Mouse (Mus musculus): Measurements from ENCODE around the gene Gm4881. TPM values are rescaled to one million over a fixed set of nuclear protein-coding genes. Genes with fewer than 3 reads are reported as not detected.

The Gm4881 gene
- polyA plus RNA-seq, 1 experiment = 1.6 TPM

DNA sequence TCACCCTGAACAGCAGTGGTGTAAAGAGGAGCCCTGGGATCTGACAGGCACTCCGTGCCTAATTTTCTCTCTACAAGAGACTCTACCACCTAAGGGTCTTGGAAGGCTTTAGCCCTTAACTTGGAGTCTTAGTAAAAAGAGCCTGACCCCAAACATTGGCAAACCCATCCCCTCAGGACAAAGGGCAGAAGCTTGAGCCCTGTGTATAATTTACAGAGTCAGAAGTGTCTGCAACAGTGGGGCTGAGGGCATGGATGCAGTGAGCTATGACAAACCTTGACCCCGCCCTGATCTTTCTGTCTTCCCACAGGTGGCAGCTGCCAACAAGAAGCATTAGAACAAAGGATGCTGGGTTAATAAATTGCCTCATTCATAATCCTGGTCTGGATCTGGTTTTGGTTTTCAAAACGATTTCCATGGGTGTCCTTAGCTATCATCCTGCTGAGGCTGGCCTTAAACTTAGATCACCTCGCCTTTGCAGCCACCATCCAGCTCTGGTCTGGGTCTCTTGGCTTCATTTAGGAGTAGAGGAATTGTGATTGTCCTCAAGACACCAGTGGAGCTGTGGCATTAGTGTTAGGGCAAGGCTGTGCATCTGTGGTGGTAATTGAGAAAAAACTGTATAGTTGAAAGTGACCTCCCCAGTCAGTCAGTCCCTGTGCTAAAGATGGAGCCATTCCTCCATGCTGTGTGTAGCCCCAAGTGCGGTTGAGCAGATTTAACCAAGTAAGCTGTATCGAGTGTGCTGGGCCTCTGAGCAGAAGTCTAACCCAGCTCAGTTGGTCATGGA lies 54.7 kb downstream of the Gm4881 start:
- Histone ChIP-seq H3K27me3 (ENCODE audit: control insufficient read depth, insufficient read depth, low read length) (no peaks in the 10 kb centered on the region), H3K4me3 (ENCODE audit: control insufficient read depth, low read depth, low read length) (no peak overlapping the region), H3K36me3 (ENCODE audit: control insufficient read depth, insufficient read depth, low read length) (peaks cover 3% of the 10 kb centered on the region; the same call in 1 of the 2 replicates), H3K27ac (ENCODE audit: control insufficient read depth, insufficient read depth, low read depth, low read length) (no peak overlapping the region), H3K4me1 (ENCODE audit: control insufficient read depth, insufficient read depth, low read length) (peaks cover 9% of the 10 kb centered on the region)
- TF ChIP-seq POLR2A (IDR thresholded peaks at IDR 0.05; ENCODE audit: control insufficient read depth, low read depth, low read length) (no peak), CTCF (IDR thresholded peaks at IDR 0.05; ENCODE audit: control insufficient read depth, insufficient read depth, insufficient replicate concordance, low read depth, low read length) (no peak)

DNA sequence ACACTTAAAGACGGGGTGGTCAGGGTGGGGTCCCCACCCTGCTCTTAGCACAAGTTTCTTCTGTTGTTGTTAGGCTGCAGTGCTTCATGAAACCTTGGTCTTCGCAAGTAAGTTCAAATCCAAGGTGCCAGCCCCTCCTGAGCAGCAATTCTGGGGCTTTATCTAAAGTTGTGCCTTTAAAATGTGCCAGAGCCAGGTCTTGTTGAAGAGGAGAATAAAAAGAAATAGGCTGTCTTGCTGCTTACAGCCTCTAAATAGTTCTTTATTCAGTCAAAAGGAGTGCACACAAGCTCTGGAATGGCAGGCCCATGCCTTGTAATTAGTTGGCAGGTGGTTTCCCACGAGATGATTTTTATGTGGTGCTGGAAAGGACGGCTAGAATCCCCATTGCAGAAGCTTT lies 57.2 kb downstream of the Gm4881 start:
- peaks cover 9% of the 10 kb centered on the region for H3K4me1 ChIP-seq (ENCODE audit: control insufficient read depth, insufficient read depth, low read length)
- H3K36me3 ChIP-seq (ENCODE audit: control insufficient read depth, insufficient read depth, low read length) = peaks cover 3% of the 10 kb centered on the region; the same call in 1 of the 2 replicates
- TF ChIP-seq POLR2A (IDR thresholded peaks at IDR 0.05; ENCODE audit: control insufficient read depth, low read depth, low read length) (no peak), CTCF (IDR thresholded peaks at IDR 0.05; ENCODE audit: control insufficient read depth, insufficient read depth, insufficient replicate concordance, low read depth, low read length) (no peak)
- no peak overlapping the region for H3K4me3 ChIP-seq (ENCODE audit: control insufficient read depth, low read depth, low read length)
- no peaks in the 10 kb centered on the region for H3K27me3 ChIP-seq (ENCODE audit: control insufficient read depth, insufficient read depth, low read length)
- H3K27ac ChIP-seq (ENCODE audit: control insufficient read depth, insufficient read depth, low read depth, low read length) = no peak overlapping the region

DNA sequence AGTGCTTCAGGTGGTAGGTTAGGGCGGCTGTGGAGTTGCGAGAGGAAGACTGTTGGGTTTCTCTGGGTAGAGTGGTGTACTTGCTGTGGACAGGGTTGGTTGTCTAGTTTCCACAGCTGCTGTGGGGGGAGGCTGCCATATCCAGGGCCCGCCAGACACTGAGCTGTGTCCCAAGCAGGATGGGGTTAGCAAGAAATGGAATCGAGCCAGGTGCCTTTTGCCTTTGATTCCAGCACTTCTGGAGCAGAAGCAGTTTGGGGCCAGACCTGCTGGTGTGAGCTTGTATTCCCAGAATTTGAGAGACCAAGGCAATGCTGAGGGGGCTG lies 58.0 kb downstream of the Gm4881 start:
- Histone ChIP-seq H3K4me1 (ENCODE audit: control insufficient read depth, insufficient read depth, low read length) (peaks cover 9% of the 10 kb centered on the region), H3K27ac (ENCODE audit: control insufficient read depth, insufficient read depth, low read depth, low read length) (no peak overlapping the region), H3K4me3 (ENCODE audit: control insufficient read depth, low read depth, low read length) (no peak overlapping the region), H3K27me3 (ENCODE audit: control insufficient read depth, insufficient read depth, low read length) (no peaks in the 10 kb centered on the region), H3K36me3 (ENCODE audit: control insufficient read depth, insufficient read depth, low read length) (peaks cover 3% of the 10 kb centered on the region; the same call in 1 of the 2 replicates)
- TF ChIP-seq CTCF (IDR thresholded peaks at IDR 0.05; ENCODE audit: control insufficient read depth, insufficient read depth, insufficient replicate concordance, low read depth, low read length) (no peak), POLR2A (IDR thresholded peaks at IDR 0.05; ENCODE audit: control insufficient read depth, low read depth, low read length) (no peak)

DNA sequence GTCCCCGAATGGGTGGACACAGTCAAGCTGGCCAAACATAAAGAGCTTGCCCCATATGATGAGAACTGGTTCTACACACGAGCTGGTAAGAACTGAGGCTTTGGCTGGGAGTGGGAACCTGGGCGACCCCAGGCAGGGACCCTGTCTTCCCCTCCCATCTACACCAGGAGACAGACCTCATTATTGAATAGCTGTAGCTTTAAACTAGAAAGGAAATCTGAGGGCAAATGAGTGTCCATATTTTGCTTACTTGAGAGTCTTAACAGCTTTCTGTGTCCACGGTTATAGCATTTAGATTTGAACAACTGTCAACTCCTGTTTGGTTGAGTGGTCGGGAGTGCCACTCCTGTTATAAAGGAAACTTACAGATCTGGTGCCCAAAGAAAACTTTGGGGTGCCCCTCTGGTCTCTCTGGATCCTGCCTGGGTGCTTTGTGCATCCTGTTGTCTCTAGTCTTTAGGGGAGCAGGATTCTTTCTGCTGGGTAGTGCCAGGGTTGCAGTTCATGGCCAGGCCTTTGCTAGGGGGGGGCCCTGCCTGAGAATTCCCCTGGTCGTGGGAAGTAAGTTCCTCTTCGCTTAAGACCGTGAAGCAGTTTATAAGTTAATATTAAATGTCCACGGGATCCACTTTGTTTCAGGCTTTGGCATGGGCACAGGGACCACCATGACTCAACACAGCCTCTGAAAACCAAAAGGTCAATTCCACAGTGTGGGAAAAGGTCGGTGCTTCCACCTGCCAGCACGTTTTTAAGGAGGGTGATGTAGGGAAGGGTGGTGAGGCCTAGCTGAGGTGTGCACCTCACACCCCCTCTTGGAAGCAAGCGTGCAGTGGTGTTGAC lies 58.6 kb downstream of the Gm4881 start:
- Histone ChIP-seq H3K4me3 (ENCODE audit: control insufficient read depth, low read depth, low read length) (peak overlapping the region; percentile 90; the same call in 1 of the 2 replicates), H3K27ac (ENCODE audit: control insufficient read depth, insufficient read depth, low read depth, low read length) (no peak overlapping the region), H3K4me1 (ENCODE audit: control insufficient read depth, insufficient read depth, low read length) (peaks cover 9% of the 10 kb centered on the region), H3K27me3 (ENCODE audit: control insufficient read depth, insufficient read depth, low read length) (no peaks in the 10 kb centered on the region), H3K36me3 (ENCODE audit: control insufficient read depth, insufficient read depth, low read length) (peaks cover 3% of the 10 kb centered on the region; the same call in 1 of the 2 replicates)
- TF ChIP-seq POLR2A (IDR thresholded peaks at IDR 0.05; ENCODE audit: control insufficient read depth, low read depth, low read length) = peak; percentile 9; the same call in 1 of the 2 replicates
- TF ChIP-seq CTCF (IDR thresholded peaks at IDR 0.05; ENCODE audit: control insufficient read depth, insufficient read depth, insufficient replicate concordance, low read depth, low read length) = no peak

DNA sequence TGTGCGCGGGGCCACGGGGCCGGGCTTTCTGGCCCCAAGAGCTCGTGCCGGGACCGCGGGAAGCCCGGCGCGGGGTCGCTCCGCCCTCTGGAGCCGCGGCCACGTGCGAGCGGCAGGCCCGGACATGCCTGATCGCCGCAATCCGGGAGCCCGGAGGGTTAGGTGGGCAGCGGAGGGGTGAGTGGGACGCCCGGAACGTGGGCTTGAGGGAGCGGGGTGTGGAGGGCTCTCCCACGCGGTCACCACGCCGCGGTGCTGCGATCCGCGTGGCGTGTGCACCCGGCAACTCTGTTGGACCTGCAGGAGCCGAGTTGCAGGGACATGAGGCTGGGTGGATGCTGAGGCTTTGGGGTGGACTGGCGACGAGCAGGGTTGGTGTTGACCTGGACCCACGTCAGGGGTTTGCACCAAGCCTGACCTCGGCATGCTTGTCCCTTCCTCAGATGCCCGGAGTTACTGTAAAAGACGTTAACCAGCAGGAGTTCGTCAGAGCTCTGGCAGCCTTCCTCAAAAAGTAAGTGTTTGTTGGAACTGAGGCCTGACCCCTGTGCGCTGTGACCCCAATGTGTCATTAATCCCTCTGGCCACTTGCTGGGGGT lies 59.5 kb downstream of the Gm4881 start:
- no peaks in the 10 kb centered on the region for H3K27me3 ChIP-seq (ENCODE audit: control insufficient read depth, insufficient read depth, low read length)
- H3K4me1 ChIP-seq (ENCODE audit: control insufficient read depth, insufficient read depth, low read length) = peaks cover 9% of the 10 kb centered on the region
- peak overlapping the region; percentile 90 for H3K4me3 ChIP-seq (ENCODE audit: control insufficient read depth, low read depth, low read length)
- peak overlapping the region; percentile 98 for H3K27ac ChIP-seq (ENCODE audit: control insufficient read depth, insufficient read depth, low read depth, low read length)
- peaks cover 3% of the 10 kb centered on the region; the same call in 1 of the 2 replicates for H3K36me3 ChIP-seq (ENCODE audit: control insufficient read depth, insufficient read depth, low read length)
- TF ChIP-seq CTCF (IDR thresholded peaks at IDR 0.05; ENCODE audit: control insufficient read depth, insufficient read depth, insufficient replicate concordance, low read depth, low read length) (no peak), POLR2A (IDR thresholded peaks at IDR 0.05; ENCODE audit: control insufficient read depth, low read depth, low read length) (no peak; the same call in 1 of the 2 replicates)

DNA sequence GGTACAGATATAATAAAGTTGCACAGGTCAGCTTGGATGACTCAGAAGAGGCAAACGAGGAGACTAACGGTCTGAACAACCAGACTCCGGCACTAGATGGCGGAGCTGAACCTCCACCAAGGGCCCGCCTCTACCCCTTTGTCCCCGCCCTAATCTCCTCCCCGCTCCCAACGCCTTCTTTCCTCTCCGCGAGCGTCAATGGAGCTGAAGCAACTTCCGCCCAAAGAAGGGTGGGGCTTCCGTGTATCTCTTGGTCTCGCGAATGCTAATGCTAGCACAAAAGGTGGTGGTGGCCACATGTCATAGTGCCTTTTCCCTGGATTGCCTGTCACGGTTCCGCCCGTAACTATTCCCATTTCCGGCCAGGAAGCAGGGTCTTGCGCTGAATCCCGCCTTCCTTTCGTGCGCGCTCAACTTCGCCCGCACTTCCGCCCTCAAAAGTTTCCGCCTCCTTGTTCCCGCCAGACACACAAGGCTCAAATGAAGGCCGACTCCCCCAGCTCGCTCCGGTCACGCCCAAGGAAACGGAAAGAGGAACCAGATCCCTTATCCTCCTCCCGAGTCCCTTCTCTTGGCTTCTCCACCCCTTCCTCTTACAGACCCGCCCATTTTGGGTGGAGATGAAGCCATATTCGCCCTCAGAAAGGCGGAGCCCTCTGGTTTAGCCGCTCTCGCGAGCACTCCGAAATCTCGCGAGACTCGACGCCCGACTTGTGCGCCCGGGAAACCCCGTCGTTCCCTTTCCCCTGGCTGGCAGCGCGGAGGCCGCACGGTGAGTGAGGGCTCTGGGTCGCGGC lies 60.2 kb downstream of the Gm4881 start, which contains the start of gene Rps19:
Gene Rps19, plus strand, starts transcription at position 476 of the 797 bp plus-strand sequence.
- no peaks in the 10 kb centered on the region for H3K27me3 ChIP-seq (ENCODE audit: control insufficient read depth, insufficient read depth, low read length)
- H3K36me3 ChIP-seq (ENCODE audit: control insufficient read depth, insufficient read depth, low read length) = peaks cover 3% of the 10 kb centered on the region; the same call in 1 of the 2 replicates
- peak within 1 kb of the TSS; percentile 90 for H3K4me3 ChIP-seq (ENCODE audit: control insufficient read depth, low read depth, low read length)
- H3K27ac ChIP-seq (ENCODE audit: control insufficient read depth, insufficient read depth, low read depth, low read length) = peak within 1 kb of the TSS; percentile 98
- peaks cover 9% of the 10 kb centered on the region for H3K4me1 ChIP-seq (ENCODE audit: control insufficient read depth, insufficient read depth, low read length)
- peak; percentile 88 for TF ChIP-seq POLR2A (IDR thresholded peaks at IDR 0.05; ENCODE audit: control insufficient read depth, low read depth, low read length)
- no peak for TF ChIP-seq CTCF (IDR thresholded peaks at IDR 0.05; ENCODE audit: control insufficient read depth, insufficient read depth, insufficient replicate concordance, low read depth, low read length)
